Mouse (Mus musculus): ENCODE data around the gene Grb7.

GRCm38 (mm10) chr11:98474967-98475366 is 28.8 kb downstream of the Grb7 start:
- no peak for TF ChIP-seq CTCF (IDR thresholded peaks at IDR 0.05; ENCODE audit: extremely low read depth, insufficient read length, insufficient replicate concordance, low read depth, low read length)
- no peak for TF ChIP-seq POLR2A (IDR thresholded peaks at IDR 0.05; ENCODE audit: low read depth, low read length)

Data from small intestine, adult 2 months (tissue).